Mouse (Mus musculus): ENCODE measurements at regions not wholly inside any gene's neighbourhood (a gene's known extent, or its start where the extent isn't known, plus 50 kb on each side); places are given as distances from the start of the nearest gene placed in this dataset.
A peak's percentile ranks its signal among the peaks of the same experiment; 100 is the strongest.

GRCm38 (mm10) chr6:117619606-117620005 is 221.4 kb upstream of the Zfp637 start:
- Histone ChIP-seq H3K36me3 (ENCODE audit: control insufficient read depth, insufficient read depth) (no peaks in the 10 kb centered on the region), H3K4me1 (replicated peaks; ENCODE audit: control insufficient read depth, insufficient read depth, low read length) (no peaks in the 10 kb centered on the region), H3K4me2 (replicated peaks; ENCODE audit: low read depth) (no peak overlapping the region), H3K4me3 (ENCODE audit: low read depth, low read length) (no peak overlapping the region), H3K27me3 (replicated peaks; ENCODE audit: control insufficient read depth, insufficient read depth, low read length) (no peaks in the 10 kb centered on the region), H3K9me3 (ENCODE audit: control insufficient read depth) (no peaks in the 10 kb centered on the region), H3K9ac (ENCODE audit: low read depth, low read length) (no peak overlapping the region), H3K27ac (ENCODE audit: low read depth, low read length) (no peak overlapping the region)
- ATAC-seq: no peak
- TF ChIP-seq CTCF (IDR thresholded peaks at IDR 0.05; ENCODE audit: low read depth): no peak
- WGBS: 61% methylated on average over 2 of the region's 2 CpGs

GRCm38 (mm10) chr6:117622446-117622845 is 218.5 kb upstream of the Zfp637 start:
- no peak overlapping the region for H3K27ac ChIP-seq (ENCODE audit: low read depth, low read length)
- no peak overlapping the region for H3K4me2 ChIP-seq (replicated peaks; ENCODE audit: low read depth)
- WGBS: 77% methylated on average over 6 of the region's 6 CpGs
- no peak for ATAC-seq
- H3K9ac ChIP-seq (ENCODE audit: low read depth, low read length): no peak overlapping the region
- no peak overlapping the region for H3K4me3 ChIP-seq (ENCODE audit: low read depth, low read length)
- TF ChIP-seq CTCF (IDR thresholded peaks at IDR 0.05; ENCODE audit: low read depth): no peak
- no peaks in the 10 kb centered on the region for H3K27me3 ChIP-seq (replicated peaks; ENCODE audit: control insufficient read depth, insufficient read depth, low read length)
- H3K9me3 ChIP-seq (ENCODE audit: control insufficient read depth): no peaks in the 10 kb centered on the region
- H3K36me3 ChIP-seq (ENCODE audit: control insufficient read depth, insufficient read depth): no peaks in the 10 kb centered on the region
- H3K4me1 ChIP-seq (replicated peaks; ENCODE audit: control insufficient read depth, insufficient read depth, low read length): no peaks in the 10 kb centered on the region

GRCm38 (mm10) chr6:117622946-117623345 is 218.0 kb upstream of the Zfp637 start:
- Histone ChIP-seq H3K4me1 (replicated peaks; ENCODE audit: control insufficient read depth, insufficient read depth, low read length) (no peaks in the 10 kb centered on the region), H3K36me3 (ENCODE audit: control insufficient read depth, insufficient read depth) (no peaks in the 10 kb centered on the region), H3K4me3 (ENCODE audit: low read depth, low read length) (no peak overlapping the region), H3K27ac (ENCODE audit: low read depth, low read length) (no peak overlapping the region), H3K27me3 (replicated peaks; ENCODE audit: control insufficient read depth, insufficient read depth, low read length) (no peaks in the 10 kb centered on the region), H3K9ac (ENCODE audit: low read depth, low read length) (no peak overlapping the region), H3K9me3 (ENCODE audit: control insufficient read depth) (no peaks in the 10 kb centered on the region), H3K4me2 (replicated peaks; ENCODE audit: low read depth) (no peak overlapping the region)
- no peak for TF ChIP-seq CTCF (IDR thresholded peaks at IDR 0.05; ENCODE audit: low read depth)
- no peak for ATAC-seq

- ATAC-seq: no peak
- no peaks in the 10 kb centered on the region for H3K4me1 ChIP-seq (replicated peaks; ENCODE audit: control insufficient read depth, insufficient read depth, low read length)
- WGBS: 78% methylated on average over 5 of the region's 5 CpGs
- no peaks in the 10 kb centered on the region for H3K9me3 ChIP-seq (ENCODE audit: control insufficient read depth)
- H3K4me2 ChIP-seq (replicated peaks; ENCODE audit: low read depth): no peak overlapping the region
- H3K36me3 ChIP-seq (ENCODE audit: control insufficient read depth, insufficient read depth): no peaks in the 10 kb centered on the region
- H3K4me3 ChIP-seq (ENCODE audit: low read depth, low read length): no peak overlapping the region
- no peak overlapping the region for H3K9ac ChIP-seq (ENCODE audit: low read depth, low read length)
- no peak for TF ChIP-seq CTCF (IDR thresholded peaks at IDR 0.05; ENCODE audit: low read depth)
- no peak overlapping the region for H3K27ac ChIP-seq (ENCODE audit: low read depth, low read length)
- H3K27me3 ChIP-seq (replicated peaks; ENCODE audit: control insufficient read depth, insufficient read depth, low read length): no peaks in the 10 kb centered on the region
These were observed 215.3 kb upstream of the Zfp637 start for GRCm38 (mm10) chr6:117625716-117626115.

GRCm38 (mm10) chr6:117627461-117627860 is 213.5 kb upstream of the Zfp637 start:
- no peaks in the 10 kb centered on the region for H3K27me3 ChIP-seq (replicated peaks; ENCODE audit: control insufficient read depth, insufficient read depth, low read length)
- H3K4me2 ChIP-seq (replicated peaks; ENCODE audit: low read depth): no peak overlapping the region
- no peaks in the 10 kb centered on the region for H3K36me3 ChIP-seq (ENCODE audit: control insufficient read depth, insufficient read depth)
- no peak overlapping the region for H3K9ac ChIP-seq (ENCODE audit: low read depth, low read length)
- TF ChIP-seq CTCF (IDR thresholded peaks at IDR 0.05; ENCODE audit: low read depth): no peak
- 83% methylated on average over 3 of the region's 3 CpGs for WGBS
- H3K4me3 ChIP-seq (ENCODE audit: low read depth, low read length): no peak overlapping the region
- no peak overlapping the region for H3K27ac ChIP-seq (ENCODE audit: low read depth, low read length)
- no peak for ATAC-seq
- H3K9me3 ChIP-seq (ENCODE audit: control insufficient read depth): no peaks in the 10 kb centered on the region
- no peaks in the 10 kb centered on the region for H3K4me1 ChIP-seq (replicated peaks; ENCODE audit: control insufficient read depth, insufficient read depth, low read length)

GRCm38 (mm10) chr6:117646628-117647027 is 194.4 kb upstream of the Zfp637 start:
- no peak overlapping the region for H3K4me2 ChIP-seq (replicated peaks; ENCODE audit: low read depth)
- no peaks in the 10 kb centered on the region for H3K4me1 ChIP-seq (replicated peaks; ENCODE audit: control insufficient read depth, insufficient read depth, low read length)
- no peak overlapping the region for H3K27ac ChIP-seq (ENCODE audit: low read depth, low read length)
- H3K4me3 ChIP-seq (ENCODE audit: low read depth, low read length): no peak overlapping the region
- no peak for ATAC-seq
- WGBS: 70% methylated on average over 8 of the region's 8 CpGs
- peak; percentile 46 for TF ChIP-seq CTCF (IDR thresholded peaks at IDR 0.05; ENCODE audit: low read depth)
- no peaks in the 10 kb centered on the region for H3K27me3 ChIP-seq (replicated peaks; ENCODE audit: control insufficient read depth, insufficient read depth, low read length)
- H3K9ac ChIP-seq (ENCODE audit: low read depth, low read length): no peak overlapping the region
- no peaks in the 10 kb centered on the region for H3K36me3 ChIP-seq (ENCODE audit: control insufficient read depth, insufficient read depth)
- no peaks in the 10 kb centered on the region for H3K9me3 ChIP-seq (ENCODE audit: control insufficient read depth)

- Histone ChIP-seq H3K36me3 (ENCODE audit: control insufficient read depth, insufficient read depth) (no peaks in the 10 kb centered on the region), H3K4me1 (replicated peaks; ENCODE audit: control insufficient read depth, insufficient read depth, low read length) (0 out of 2 replicates have a peak, but pooled peaks cover 3% of the 10 kb centered on the region), H3K4me3 (ENCODE audit: low read depth, low read length) (no peak overlapping the region), H3K9me3 (ENCODE audit: control insufficient read depth) (no peaks in the 10 kb centered on the region), H3K4me2 (replicated peaks; ENCODE audit: low read depth) (no peak overlapping the region), H3K27me3 (replicated peaks; ENCODE audit: control insufficient read depth, insufficient read depth, low read length) (no peaks in the 10 kb centered on the region), H3K27ac (ENCODE audit: low read depth, low read length) (no peak overlapping the region), H3K9ac (ENCODE audit: low read depth, low read length) (no peak overlapping the region)
- WGBS: 69% methylated on average over 5 of the region's 5 CpGs
- TF ChIP-seq CTCF (IDR thresholded peaks at IDR 0.05; ENCODE audit: low read depth): no peak
- ATAC-seq: no peak
These were observed 190.4 kb upstream of the Zfp637 start for GRCm38 (mm10) chr6:117650541-117650940.
